Mouse (Mus musculus) regulatory T cell (primary cell): ENCODE data around the gene Palld.

Experiments used
- in situ Hi-C: fragments of 300-600 bp; cut with MboI, MseI; formaldehyde crosslinking; loops from one replicate; pipeline ENCODE4 v1.15.1; 2025; ENCODE audit warnings: high pct_unique_total_duplicates

Palld gene

GRCm38 (mm10) chr8:61730669-61731068, 171.8 kb downstream of the Palld start:
- in situ Hi-C loops: no loop called here

GRCm38 (mm10) chr8:61725306-61726017, 177.0 kb downstream of the Palld start:
- in situ Hi-C loops: no loop called here

- in situ Hi-C loops: no loop called here
Measured at GRCm38 (mm10) chr8:61722226-61722625, 180.3 kb downstream of the Palld start.

GRCm38 (mm10) chr8:61715351-61716125, 187.0 kb downstream of the Palld start:
- in situ Hi-C loops: no loop called here

DNA sequence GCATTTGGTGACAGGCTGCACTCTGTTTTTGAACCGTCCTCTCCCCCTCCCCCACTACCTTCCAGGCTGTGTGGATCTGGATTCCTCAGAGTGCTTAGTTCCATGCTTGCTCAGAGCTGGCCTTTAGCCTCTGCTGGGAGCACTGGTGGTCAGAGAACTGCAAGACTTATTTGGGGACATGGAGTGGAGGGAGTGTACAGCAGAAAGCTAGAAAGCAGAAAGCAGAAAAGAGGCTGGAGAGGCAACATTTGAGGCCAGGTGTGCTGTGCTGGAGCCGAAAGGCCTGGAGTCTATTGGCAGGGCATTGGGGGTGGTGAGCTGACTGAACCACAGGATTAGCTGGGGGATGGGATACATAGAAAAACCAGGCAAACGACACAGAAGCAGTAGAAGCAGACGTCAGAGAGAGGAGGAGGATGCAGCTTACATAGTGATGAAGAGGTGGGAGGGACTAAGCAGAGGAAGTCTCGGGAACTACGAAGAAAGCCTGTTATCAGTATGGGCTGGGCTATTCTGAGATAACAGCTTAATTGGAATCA, 188.1 kb downstream of the Palld start:
- in situ Hi-C loops: no loop called here

GRCm38 (mm10) chr8:61713195-61713990, 189.1 kb downstream of the Palld start:
- in situ Hi-C loops: no loop called here

DNA sequence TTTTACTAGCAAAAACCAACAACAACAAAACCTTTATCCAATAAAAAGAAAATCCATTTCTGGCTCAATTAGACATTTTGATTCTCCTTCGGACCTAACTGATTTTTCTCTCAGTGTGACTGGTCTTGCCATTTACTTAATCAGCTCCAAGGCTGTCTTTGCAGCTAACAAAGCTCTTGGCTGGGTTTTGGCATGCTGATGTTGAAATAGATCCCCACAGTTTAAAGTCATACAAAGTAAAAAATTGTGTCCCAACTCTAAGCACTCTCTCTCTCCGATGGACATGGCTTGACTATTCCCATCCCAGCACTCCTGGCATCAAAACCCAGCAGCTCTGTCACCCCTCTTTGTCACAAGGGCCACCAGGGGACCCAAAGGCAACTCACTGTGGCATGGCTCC, 190.1 kb downstream of the Palld start:
- in situ Hi-C loops: no loop called here

- in situ Hi-C loops: loop anchor here (10.0 kb wide), 1 partner anchor 166 kb away; no protein-coding TSS in a partner anchor
Measured at GRCm38 (mm10) chr8:61708586-61709305, 193.7 kb downstream of the Palld start.

DNA sequence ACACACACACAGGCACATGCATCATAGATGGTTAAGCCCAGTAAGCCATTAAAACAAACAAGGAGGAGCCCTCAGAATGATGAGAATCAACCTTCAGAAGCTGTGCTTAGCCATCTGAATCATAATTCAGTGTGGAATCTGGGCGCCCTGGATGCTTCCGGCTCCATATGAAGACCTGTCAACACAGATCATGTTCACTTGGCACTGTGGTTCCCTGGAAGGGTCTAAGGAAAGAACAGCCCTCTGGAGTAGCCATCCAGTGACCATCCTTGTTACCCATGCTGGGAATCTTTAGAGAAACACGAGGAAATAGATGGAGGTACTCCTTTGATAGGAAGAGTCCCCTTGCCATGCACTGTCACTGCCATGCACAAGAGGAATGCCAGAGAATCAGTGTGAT, 197.0 kb downstream of the Palld start:
- in situ Hi-C loops: loop anchor here (10.0 kb wide), 1 partner anchor 169 kb away; no protein-coding TSS in a partner anchor

GRCm38 (mm10) chr8:61702122-61702521, 200.4 kb downstream of the Palld start:
- in situ Hi-C loops: loop anchor here (10.0 kb wide), 1 partner anchor 173 kb away; no protein-coding TSS in a partner anchor

DNA sequence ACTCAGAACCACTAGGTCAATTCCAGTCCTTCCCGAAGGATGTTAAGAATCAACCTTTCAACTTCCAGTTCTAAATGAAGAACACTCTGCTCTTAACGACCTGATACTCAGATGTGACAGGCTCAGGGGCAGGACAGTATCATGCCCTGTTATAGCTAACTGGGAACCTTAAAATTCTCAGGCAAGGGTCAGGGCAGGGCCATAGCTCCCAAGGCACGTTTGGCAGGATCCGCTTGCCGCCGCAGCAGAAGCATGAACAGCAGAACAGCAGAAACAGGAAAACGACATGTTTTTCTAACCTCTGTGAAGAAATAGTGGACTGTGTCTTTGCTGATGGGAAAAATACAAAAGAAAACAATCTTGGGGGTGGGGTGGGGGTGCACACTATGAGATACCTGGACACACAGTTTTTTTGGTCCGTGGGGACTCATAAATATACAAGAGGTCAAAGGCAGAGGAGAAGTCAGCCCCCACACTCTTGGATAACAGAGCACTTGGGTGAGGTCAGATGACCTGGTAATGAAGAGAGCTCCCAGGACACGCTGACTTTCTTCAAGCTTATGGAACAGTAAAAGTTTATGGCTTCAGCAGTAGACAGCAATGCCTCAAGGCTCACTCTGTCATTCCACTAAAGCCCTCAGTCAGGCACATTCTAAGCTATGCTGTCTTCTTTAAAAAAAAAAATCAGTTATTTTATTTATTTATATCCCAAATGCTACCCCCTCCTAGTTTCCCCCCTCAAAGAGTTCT, 201.4 kb downstream of the Palld start:
- in situ Hi-C loops: loop anchor here (10.0 kb wide), 1 partner anchor 174 kb away; no protein-coding TSS in a partner anchor

- in situ Hi-C loops: loop anchor here (10.0 kb wide), 1 partner anchor 175 kb away; no protein-coding TSS in a partner anchor
Measured at GRCm38 (mm10) chr8:61700298-61700697, 202.2 kb downstream of the Palld start.

DNA sequence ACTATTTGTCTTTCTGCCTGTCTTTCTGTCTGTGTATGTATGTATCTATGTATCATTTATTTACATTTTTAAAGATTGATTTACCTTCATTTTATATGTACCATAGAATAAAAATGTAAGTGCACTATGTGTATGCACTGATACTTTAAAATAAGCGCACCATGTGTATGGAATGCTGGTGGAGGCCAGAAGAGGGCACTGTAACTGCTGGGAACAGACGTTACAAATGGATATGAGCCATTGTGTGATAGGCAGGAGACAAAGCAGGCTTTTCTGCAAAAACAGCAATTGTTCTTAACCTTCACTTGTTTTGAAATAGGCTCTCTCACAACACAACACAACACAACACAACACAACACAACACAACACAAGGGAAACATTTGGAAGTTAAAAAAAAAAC, 203.5 kb downstream of the Palld start:
- in situ Hi-C loops: no loop called here

DNA sequence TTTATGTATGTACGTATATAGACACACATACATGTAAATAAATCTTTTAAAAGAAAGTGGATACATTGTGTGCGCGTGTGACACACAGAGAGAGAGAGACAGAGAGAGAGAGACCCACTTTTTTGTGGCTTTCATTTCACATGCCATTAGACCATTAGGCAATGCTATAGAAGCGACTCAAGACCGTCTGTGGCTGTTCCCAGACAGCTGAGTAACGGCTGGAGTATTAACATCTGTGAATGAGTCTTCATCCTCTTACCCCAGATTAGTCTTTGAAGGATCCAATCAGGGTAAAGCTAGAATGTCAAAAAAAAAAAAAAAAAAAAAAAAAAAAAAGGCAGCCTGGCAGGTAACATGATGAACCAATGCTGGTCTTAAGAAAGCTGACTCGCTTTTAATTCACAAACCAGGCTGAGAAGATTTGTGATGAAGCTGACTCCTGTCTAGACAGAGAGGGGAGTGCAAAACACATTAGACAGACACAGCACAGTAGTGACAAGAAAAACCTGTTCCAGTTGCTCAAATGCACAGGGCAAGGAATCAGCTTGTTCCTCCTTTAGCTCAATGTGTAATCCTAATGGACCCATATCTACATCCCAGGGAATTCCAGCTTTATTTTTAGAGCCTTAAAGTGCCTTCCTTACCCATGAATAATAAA, 204.6 kb downstream of the Palld start:
- in situ Hi-C loops: no loop called here

DNA sequence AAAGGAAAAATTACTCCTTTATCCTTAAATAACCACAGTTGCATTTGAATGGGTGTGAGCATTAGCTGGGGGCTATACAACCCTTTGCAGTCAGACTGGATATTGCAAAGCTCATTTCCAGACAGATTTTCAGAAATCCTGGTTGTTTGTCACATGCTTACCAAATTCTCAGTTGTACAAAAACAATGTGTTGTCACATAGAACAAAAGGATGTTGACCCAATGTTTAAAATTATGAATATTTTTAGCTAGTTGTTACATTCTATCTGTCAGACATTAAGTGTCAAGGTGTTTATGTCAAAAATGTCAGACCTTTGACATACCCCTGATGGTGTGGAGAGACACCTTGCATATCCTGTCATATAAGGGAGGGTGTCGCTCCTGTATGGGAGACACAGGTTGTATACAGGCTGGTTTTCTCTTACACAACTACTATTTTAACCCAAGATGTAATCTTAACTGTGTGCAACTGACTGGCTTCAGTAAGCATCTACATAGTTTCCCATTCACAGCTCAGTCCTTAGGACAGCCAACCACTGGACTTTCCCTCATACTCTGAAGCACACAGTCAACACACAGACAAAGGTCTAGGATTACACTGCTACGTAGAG, 205.5 kb downstream of the Palld start:
- in situ Hi-C loops: no loop called here

DNA sequence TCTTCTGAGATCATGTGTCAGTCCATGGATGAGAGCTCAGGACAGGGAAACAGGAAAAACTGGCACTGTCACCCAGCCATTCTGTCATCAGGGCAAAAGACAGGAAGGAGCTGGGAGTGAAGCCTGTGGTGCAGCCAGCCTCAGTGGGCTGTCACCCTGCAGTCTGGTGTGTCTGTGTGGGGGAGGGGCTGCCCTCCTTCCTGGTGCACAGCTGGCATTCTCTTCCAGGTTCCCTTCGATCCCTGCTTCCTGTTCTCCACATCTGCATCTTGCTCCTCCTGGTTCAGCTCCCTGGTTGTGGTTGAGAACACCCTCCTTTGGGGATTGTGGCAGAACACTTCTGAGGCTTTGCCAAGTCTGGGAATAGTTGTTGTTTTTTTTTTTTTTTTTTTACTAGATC, 207.1 kb downstream of the Palld start:
- in situ Hi-C loops: no loop called here

- in situ Hi-C loops: no loop called here
Measured at GRCm38 (mm10) chr8:61692866-61693265, 209.6 kb downstream of the Palld start.

- in situ Hi-C loops: no loop called here
Measured at GRCm38 (mm10) chr8:61692129-61692528, 210.4 kb downstream of the Palld start.

DNA sequence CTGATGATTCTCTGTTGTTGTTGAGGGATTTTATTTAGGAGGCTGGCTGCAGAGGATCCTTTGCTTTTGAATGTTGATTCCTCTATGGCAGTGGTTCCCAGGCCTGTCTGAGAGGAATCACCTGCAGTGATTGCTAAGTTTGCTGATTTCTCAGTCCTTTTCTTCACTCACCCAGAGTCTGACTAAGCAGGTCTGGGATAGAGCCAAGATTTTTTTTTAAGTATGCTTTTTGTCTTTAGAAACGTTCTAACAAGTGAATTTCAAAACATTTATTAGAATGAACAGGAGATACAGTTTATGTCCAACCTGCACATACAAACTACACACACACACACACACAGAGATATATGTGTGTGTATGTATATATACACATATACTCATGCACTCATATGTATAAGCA, 211.1 kb downstream of the Palld start:
- in situ Hi-C loops: no loop called here
